Mouse (Mus musculus) CH12.LX (cell line): Measurements from ENCODE around the gene Itih4. TPM values are rescaled to one million over a fixed set of nuclear protein-coding genes. Genes with fewer than 3 reads are reported as not detected.

Experiments used
- DNase-seq: peaks from one replicate; pipeline ENCODE4 v3.0.0-alpha.2; 2013; ENCODE audit errors: extremely low read depth
- H3K27ac ChIP-seq: 2 replicates; pipeline ENCODE4 v1.5.1; 2012; ENCODE audit warnings: low read depth, mild to moderate bottlenecking, control low read depth, moderate library complexity; ENCODE audit not compliant: insufficient read depth
- H3K27me3 ChIP-seq: replicated peaks from 2 replicates; pipeline ENCODE3; 2012; ENCODE audit warnings: inconsistent platforms
- H3K36me3 ChIP-seq, 2 experiments: replicated peaks in 1 of 2; 2 replicates each; pipeline versions ENCODE3 to v1.6.1; 2012; ENCODE audit warnings: inconsistent platforms in 1 of 2, low read length in 1 of 2, mild to moderate bottlenecking in 1 of 2, mixed read lengths in 1 of 2, moderate library complexity in 1 of 2; ENCODE audit not compliant: control insufficient read depth in 1 of 2, insufficient read depth in 1 of 2
- H3K4me1 ChIP-seq, 2 experiments: 2 replicates each; pipeline ENCODE4 v1.6.1; 2012; ENCODE audit warnings: inconsistent platforms in 1 of 2, moderate library complexity in 1 of 2; ENCODE audit not compliant: insufficient read depth in 2 of 2, control insufficient read depth in 1 of 2
- H3K4me2 ChIP-seq: 2 replicates; pipeline ENCODE4 v1.6.1; 2012; ENCODE audit warnings: low read depth, mild to moderate bottlenecking, control low read depth; ENCODE audit not compliant: poor library complexity, insufficient read depth, severe bottlenecking
- H3K4me3 ChIP-seq, 3 experiments: fragments of 150-350 bp in 1 of 3; sonication (generic) in 1 of 3; replicated peaks in 1 of 3; 2 replicates each; pipeline versions ENCODE3 to v1.5.1; 2011 to 2012; ENCODE audit warnings: low read depth in 2 of 3, low read length in 2 of 3, mild to moderate bottlenecking in 2 of 3, moderate library complexity in 2 of 3, control low read depth in 1 of 3, improper control_type of control experiment in 1 of 3, inconsistent platforms in 1 of 3, mixed read lengths in 1 of 3; ENCODE audit not compliant: poor library complexity in 1 of 3
- H3K79me2 ChIP-seq: replicated peaks from 2 replicates; pipeline ENCODE4 v1.6.1; 2012; ENCODE audit warnings: mild to moderate bottlenecking, moderate library complexity; ENCODE audit not compliant: control insufficient read depth, poor library complexity, insufficient read depth, severe bottlenecking; ENCODE audit errors: extremely low read depth
- H3K9ac ChIP-seq: 2 replicates; pipeline ENCODE4 v1.6.1; 2012; ENCODE audit warnings: low read depth, mild to moderate bottlenecking, control low read depth, moderate library complexity; ENCODE audit not compliant: insufficient read depth
- H3K9me3 ChIP-seq: replicated peaks from 2 replicates; pipeline ENCODE3; 2012; ENCODE audit warnings: low read length, inconsistent platforms, mixed read lengths
- CHD2 ChIP-seq: IDR thresholded peaks from 2 replicates; pipeline ENCODE4 v1.6.1; 2011; ENCODE audit warnings: low read length, improper control_type of control experiment
- ELF1 ChIP-seq: IDR thresholded peaks from 2 replicates; pipeline ENCODE4 v1.6.1; 2014; ENCODE audit warnings: low read depth, mild to moderate bottlenecking, inconsistent platforms, low read length, improper control_type of control experiment
- ETS1 ChIP-seq: conservative IDR thresholded peaks from 2 replicates; pipeline ENCODE4 v1.6.1; 2012; ENCODE audit warnings: low read depth, mild to moderate bottlenecking, inconsistent platforms, low read length, improper control_type of control experiment, moderate library complexity
- JUN ChIP-seq: IDR thresholded peaks from 2 replicates; pipeline ENCODE4 v1.6.1; 2011; ENCODE audit warnings: low read depth, mild to moderate bottlenecking, low read length, improper control_type of control experiment, moderate library complexity; ENCODE audit not compliant: insufficient read depth
- KAT2A ChIP-seq: IDR thresholded peaks from 2 replicates; pipeline ENCODE4 v1.6.1; 2012; ENCODE audit warnings: low read length, improper control_type of control experiment, inconsistent platforms; ENCODE audit not compliant: insufficient replicate concordance
- MAZ ChIP-seq: IDR thresholded peaks from 2 replicates; pipeline ENCODE4 v1.6.1; 2012; ENCODE audit warnings: low read depth, mild to moderate bottlenecking, inconsistent platforms, low read length, improper control_type of control experiment, moderate library complexity
- NELFE ChIP-seq: IDR thresholded peaks from 2 replicates; pipeline ENCODE4 v1.6.1; 2011; ENCODE audit warnings: low read depth, low read length, improper control_type of control experiment
- NRF1 ChIP-seq: IDR thresholded peaks from 2 replicates; pipeline ENCODE4 v1.6.1; 2014; ENCODE audit warnings: low read depth, mild to moderate bottlenecking, inconsistent platforms, low read length, improper control_type of control experiment, moderate library complexity
- POLR2AphosphoS2 ChIP-seq: IDR thresholded peaks from 2 replicates; pipeline ENCODE4 v1.6.1; 2011; ENCODE audit warnings: low read depth, low read length, improper control_type of control experiment
- RCOR1 ChIP-seq: conservative IDR thresholded peaks from 2 replicates; pipeline ENCODE4 v1.6.1; 2012; ENCODE audit warnings: low read depth, mild to moderate bottlenecking, inconsistent platforms, low read length, improper control_type of control experiment
- TCF12 ChIP-seq: IDR thresholded peaks from 2 replicates; pipeline ENCODE4 v1.6.1; 2014; ENCODE audit warnings: low read depth, mild to moderate bottlenecking, inconsistent platforms, low read length, improper control_type of control experiment
- UBTF ChIP-seq: IDR thresholded peaks from 2 replicates; pipeline ENCODE4 v1.6.1; 2012; ENCODE audit warnings: low read depth, mild to moderate bottlenecking, inconsistent platforms, low read length, improper control_type of control experiment, moderate library complexity
- ZC3H11A ChIP-seq: IDR thresholded peaks from 2 replicates; pipeline ENCODE4 v1.6.1; 2012; ENCODE audit warnings: low read depth, mild to moderate bottlenecking, inconsistent platforms, low read length, improper control_type of control experiment
- ZMIZ1 ChIP-seq: IDR thresholded peaks from 2 replicates; pipeline ENCODE4 v1.6.1; 2012; ENCODE audit warnings: low read depth, mild to moderate bottlenecking, inconsistent platforms, low read length, improper control_type of control experiment
- dilution Hi-C: fragments of 300-500 bp; cut with MboI; formaldehyde crosslinking; loops from 2 replicates; pipeline ENCODE4 v1.14.3; 2020; ENCODE audit warnings: low sequenced_read_pairs; ENCODE audit not compliant: extremely low pct_unique_long_range_greater_than_20kb, extremely low pct_ligation_motif_present
- in situ Hi-C: fragments of 300-500 bp; cut with MboI; formaldehyde crosslinking; loops from 3 replicates; pipeline ENCODE4 v1.14.3; 2019; ENCODE audit warnings: low sequenced_read_pairs, low pct_ligation_motif_present, low pct_unique_long_range_greater_than_20kb, mixed read lengths
- polyA plus RNA-seq: library from polyadenylated mRNA; unstranded; fragments of >175 nt; gene quantifications from 2 replicates; pipeline ENCODE4 v1.2.1, GENCODE M21; 2012; ENCODE audit warnings: low read depth; ENCODE audit not compliant: insufficient read length
- total RNA-seq, 2 experiments: library from RNA; depleted of rRNA; stranded (reverse); fragments of 300-350 nt in 1 of 2; fragments of >200 nt in 1 of 2; gene quantifications; 2 replicates each; pipeline ENCODE4 v1.2.3; 2012 to 2014

The Itih4 gene
- total and polyA plus RNA-seq, 3 experiments, result not detected

DNA sequence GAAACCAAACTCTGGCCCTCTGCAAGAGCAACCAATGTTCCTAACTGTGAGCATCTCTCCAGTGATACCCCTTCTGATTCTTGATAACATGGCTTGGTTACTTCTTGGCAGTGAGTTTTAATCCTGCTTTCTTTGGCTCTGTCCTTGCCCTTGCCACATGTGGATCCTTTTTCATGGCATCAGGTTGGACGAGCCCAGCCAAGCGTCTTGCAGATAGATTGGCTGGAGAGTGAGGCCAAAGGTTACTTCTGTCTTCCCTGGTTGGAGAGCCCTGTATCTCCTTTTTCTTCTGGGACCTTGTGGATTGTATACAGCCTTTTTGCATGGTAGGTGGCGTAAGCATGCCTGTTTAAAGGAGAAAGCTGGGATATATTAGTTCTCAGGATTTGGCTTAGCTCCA lies 42.6 kb upstream of the Itih4 start:
- Histone ChIP-seq H3K79me2 (no peaks in the 10 kb centered on the region), H3K4me3 (no peak overlapping the region), H3K4me2 (no peak overlapping the region), H3K9me3 (no peaks in the 10 kb centered on the region), H3K4me1 (no peaks in the 10 kb centered on the region), H3K27ac (no peak overlapping the region), H3K36me3 (peaks cover 8 to 57% of the 10 kb centered on the region in 2 experiments), H3K27me3 (no peaks in the 10 kb centered on the region), H3K9ac (no peak overlapping the region)
- in situ Hi-C loops, result no loop called here
- dilution Hi-C loops, result no loop called here
- DNase-seq, result no peak
- TF ChIP-seq ETS1, result no peak
- TF ChIP-seq JUN, result no peak
- TF ChIP-seq ELF1, result no peak
- no peak for TF ChIP-seq POLR2AphosphoS2
- no peak for TF ChIP-seq TCF12

DNA sequence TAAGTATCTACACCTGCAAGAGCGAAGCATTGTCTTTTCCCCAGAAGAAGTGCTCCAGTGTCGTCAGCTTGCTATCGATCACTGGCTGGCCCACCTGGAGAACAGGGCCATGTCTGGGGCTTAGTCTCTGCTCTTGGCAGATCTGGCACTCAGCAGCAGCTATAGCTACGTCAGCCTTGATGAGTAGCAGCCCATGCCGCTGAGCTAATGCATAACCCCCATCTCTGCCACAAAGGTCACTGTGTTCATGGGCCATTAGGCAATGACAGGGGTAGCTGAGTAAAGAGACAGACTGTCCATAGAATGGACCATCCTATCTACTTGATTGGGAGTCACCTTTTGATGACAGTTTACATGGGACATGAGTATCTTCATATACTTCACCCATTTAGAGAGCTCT lies 35.8 kb upstream of the Itih4 start:
- DNase-seq, result no peak
- no peaks in the 10 kb centered on the region for H3K27me3 ChIP-seq
- no peaks in the 10 kb centered on the region for H3K9me3 ChIP-seq
- no peak overlapping the region for H3K27ac ChIP-seq
- in situ Hi-C loops, result loop anchor here (10.0 kb wide), 1 partner anchor 266 kb away; no protein-coding TSS in a partner anchor
- H3K4me1 ChIP-seq, result no peaks in the 10 kb centered on the region
- H3K9ac ChIP-seq, result no peak overlapping the region
- H3K4me2 ChIP-seq, result no peak overlapping the region
- no peaks in the 10 kb centered on the region for H3K79me2 ChIP-seq
- TF ChIP-seq CHD2, result no peak
- TF ChIP-seq MAZ, result no peak
- TF ChIP-seq ZC3H11A, result no peak
- no peak for TF ChIP-seq JUN
- no peak for TF ChIP-seq RCOR1
- no peak for TF ChIP-seq ZMIZ1
- no peak for TF ChIP-seq UBTF
- TF ChIP-seq KAT2A, result no peak
- no peak for TF ChIP-seq ETS1
- TF ChIP-seq NELFE, result no peak
- TF ChIP-seq ELF1, result no peak
- dilution Hi-C loops, result no loop called here
- H3K4me3 ChIP-seq, result no peak overlapping the region
- H3K36me3 ChIP-seq, result peaks cover 2 to 54% of the 10 kb centered on the region in 2 experiments

- dilution Hi-C loops, result no loop called here
- TF ChIP-seq NRF1, result no peak
- no peak for TF ChIP-seq JUN
- in situ Hi-C loops, result loop anchor here (10.0 kb wide), 1 partner anchor 268 kb away; no protein-coding TSS in a partner anchor
These were observed 34.0 kb upstream of the Itih4 start for GRCm38 (mm10) chr14:30852325-30852724.

More at GRCm38 (mm10) chr14:30852325-30852724, 34.0 kb upstream of the Itih4 start:
- Histone ChIP-seq H3K79me2 (no peaks in the 10 kb centered on the region), H3K4me3 (no peak overlapping the region), H3K9me3 (no peaks in the 10 kb centered on the region), H3K4me1 (no peaks in the 10 kb centered on the region), H3K9ac (no peak overlapping the region), H3K36me3 (peaks cover 0 to 53% of the 10 kb centered on the region in 2 experiments), H3K27me3 (no peaks in the 10 kb centered on the region), H3K27ac (no peak overlapping the region), H3K4me2 (no peak overlapping the region)
- DNase-seq, result no peak
